8 mouse cellular contexts compared by ENCODE assay signal in genomic region chr2:32258887-32259533, GRCm38 (mm10). TPM values are rescaled to one million over a fixed set of nuclear protein-coding genes. Genes with fewer than 3 reads are reported as not detected.
DNase-seq lines count a peak whose midpoint lies in the region; ATAC-seq and TF ChIP-seq lines count a peak whose summit lies in the region.

No protein-coding gene starts in this region.

- H3K4me1 ChIP-seq in liver, postnatal 0 days (ENCODE audit: insufficient read depth) = peaks cover 16% of the 10 kb centered on the region

- TF ChIP-seq EP300 in liver, postnatal 0 days (IDR thresholded peaks at IDR 0.05; ENCODE audit: low read depth) = no peak

- intact Hi-C loops in left cerebral cortex, postnatal 36 days (cut with DNase I) = no loop called here
- intact Hi-C loops in gastrocnemius, postnatal 36 days (cut with DNase I) = no loop called here

- 41% methylated on average over 6 of the region's 6 CpGs for WGBS in liver, postnatal 0 days (ENCODE audit: insufficient replicate concordance)

- H3K27ac ChIP-seq in liver, postnatal 0 days (ENCODE audit: low read depth) = peak overlapping the region; percentile 81

- no peak for ATAC-seq in liver, postnatal 0 days
- no peak for ATAC-seq in megakaryocyte progenitor cell, adult 5-6 weeks (replicated peaks; ENCODE audit: poor library complexity)

- TF ChIP-seq CTCF in liver, postnatal 0 days (IDR thresholded peaks at IDR 0.05; ENCODE audit: low read depth) = no peak

- H3K27me3 ChIP-seq in liver, postnatal 0 days (ENCODE audit: insufficient read depth, low read length) = no peaks in the 10 kb centered on the region

- H3K9ac ChIP-seq in liver, postnatal 0 days (replicated peaks) = peak overlapping the region; percentile 90

- peak overlapping the region; percentile 95 for H3K4me3 ChIP-seq in liver, postnatal 0 days (ENCODE audit: low read depth, low read length)

- H3K36me3 ChIP-seq in liver, postnatal 0 days (replicated peaks; ENCODE audit: insufficient read depth, low read length) = peaks cover 20% of the 10 kb centered on the region

- H3K9me3 ChIP-seq in liver, postnatal 0 days (ENCODE audit: low read length) = no peaks in the 10 kb centered on the region

- H3K4me2 ChIP-seq in liver, postnatal 0 days (ENCODE audit: low read depth, low read length) = peak overlapping the region; percentile 85

- DNase-seq in cerebellum, adult 9-11 months = peak; percentile 22
- no peak for DNase-seq in cerebellum, postnatal 36 days
- peak; percentile 73 for DNase-seq in adipocyte (ENCODE audit: low spot score)
- DNase-seq in induced T-regulatory cell, adult 2 months (ENCODE audit: low read depth) = peak; percentile 25
- no peak for DNase-seq in liver, postnatal 0 days
- DNase-seq in left cerebral cortex, postnatal 36 days (ENCODE audit: low spot score in 2 of 2) = no peak
- DNase-seq in gastrocnemius, postnatal 36 days = no peak

RNA-seq across cellular contexts. Expression of gene Uck1, which starts 0.9 kb away (rescaled TPM):
- 26.9 and 33.3 TPM in 2 replicates for polyA plus RNA-seq in liver, postnatal 0 days (2015; fragmentation: Nextera tagmentation; extraction: Ambion mirVana)
- total RNA-seq in megakaryocyte progenitor cell, adult 5-6 weeks (2015) = 30.3 and 37.0 TPM in 2 replicates
- 25.2 and 26.9 TPM in 2 replicates for total RNA-seq in megakaryocyte progenitor cell, adult 5-6 weeks (2017)
- total RNA-seq in left cerebral cortex, postnatal 36 days (2021) = 10 to 100 TPM; 50.1 to 52.6 TPM
- 10 to 100 TPM in 1 of 2 experiments, 1 to 10 TPM in 1; 8.1 to 11.6 TPM for total RNA-seq in gastrocnemius, postnatal 36 days (2021)

RNA-seq across cellular contexts. Expression of gene Pomt1, which starts 22.6 kb away (rescaled TPM):
- 6.3 and 6.4 TPM in 2 replicates for polyA plus RNA-seq in liver, postnatal 0 days (2015; fragmentation: Nextera tagmentation; extraction: Ambion mirVana)
- 18.5 and 18.8 TPM in 2 replicates for total RNA-seq in megakaryocyte progenitor cell, adult 5-6 weeks (2015)
- 32.2 and 32.6 TPM in 2 replicates for total RNA-seq in megakaryocyte progenitor cell, adult 5-6 weeks (2017)
- total RNA-seq in left cerebral cortex, postnatal 36 days (2021) = 10 to 100 TPM; 16.3 to 22.1 TPM
- 10 to 100 TPM; 12.0 to 12.2 TPM for total RNA-seq in gastrocnemius, postnatal 36 days (2021)

RNA-seq across cellular contexts. Expression of gene Golga2, which starts 28.2 kb away (rescaled TPM):
- polyA plus RNA-seq in liver, postnatal 0 days (2015; fragmentation: Nextera tagmentation; extraction: Ambion mirVana) = 5.8 and 7.0 TPM in 2 replicates
- total RNA-seq in megakaryocyte progenitor cell, adult 5-6 weeks (2015) = 14.2 and 17.3 TPM in 2 replicates
- total RNA-seq in megakaryocyte progenitor cell, adult 5-6 weeks (2017) = 50.4 and 50.7 TPM in 2 replicates
- 10 to 100 TPM; 83.4 to 89.9 TPM for total RNA-seq in left cerebral cortex, postnatal 36 days (2021)
- 10 to 100 TPM; 54.1 to 54.7 TPM for total RNA-seq in gastrocnemius, postnatal 36 days (2021)

RNA-seq across cellular contexts. Expression of gene Swi5, which starts 28.9 kb away (rescaled TPM):
- 188 and 209 TPM in 2 replicates for polyA plus RNA-seq in liver, postnatal 0 days (2015; fragmentation: Nextera tagmentation; extraction: Ambion mirVana)
- total RNA-seq in megakaryocyte progenitor cell, adult 5-6 weeks (2015) = 198 and 268 TPM in 2 replicates
- 359 and 386 TPM in 2 replicates for total RNA-seq in megakaryocyte progenitor cell, adult 5-6 weeks (2017)
- 100 to 1,000 TPM; 207 to 208 TPM for total RNA-seq in left cerebral cortex, postnatal 36 days (2021)
- 100 to 1,000 TPM in 1 of 2 experiments, 10 to 100 TPM in 1; 97.6 to 126 TPM for total RNA-seq in gastrocnemius, postnatal 36 days (2021)

Comparison
In these comparisons a context has a peak if more than half of its experiments do, and no peak if none do; other contexts are left out.
1. DNase-seq: peak in cerebellum, adult 9-11 months (single experiment), adipocyte (single experiment) and induced T-regulatory cell, adult 2 months (single experiment); none in cerebellum, postnatal 36 days (0 of 2), liver, postnatal 0 days (single experiment), left cerebral cortex, postnatal 36 days (0 of 2) and gastrocnemius, postnatal 36 days (0 of 2).